Mouse (Mus musculus): ENCODE measurements around the gene Ccnt1. TPM values are rescaled to one million over a fixed set of nuclear protein-coding genes. Genes with fewer than 3 reads are reported as not detected.

Ccnt1 gene
- polyA plus RNA-seq, 1 experiment, result 5.2 TPM

- Histone ChIP-seq H3K27ac (ENCODE audit: insufficient read depth, low read depth, low read length) (no peak overlapping the region), H3K4me1 (ENCODE audit: control insufficient read depth, insufficient read depth, insufficient read length, low read length) (peaks cover 19% of the 10 kb centered on the region; the same call in 1 of the 2 replicates), H3K36me3 (ENCODE audit: control insufficient read depth, insufficient read depth, low read length) (no peaks in the 10 kb centered on the region), H3K27me3 (ENCODE audit: control insufficient read depth, insufficient read depth, low read length) (no peaks in the 10 kb centered on the region), H3K4me3 (ENCODE audit: low read depth, low read length) (no peak overlapping the region)
- WGBS, result 80% methylated on average over 8 of the region's 8 CpGs
- TF ChIP-seq POLR2A (IDR thresholded peaks at IDR 0.05; ENCODE audit: low read depth, low read length), result no peak
- no peak for TF ChIP-seq CTCF (IDR thresholded peaks at IDR 0.05; ENCODE audit: extremely low read depth, insufficient read length, insufficient replicate concordance, low read depth, low read length)
Measured at GRCm38 (mm10) chr15:98582996-98583395, 12.3 kb upstream of the Ccnt1 start.

- Histone ChIP-seq H3K4me3 (ENCODE audit: low read depth, low read length) (peak overlapping the region; percentile 9; the same call in 1 of the 2 replicates), H3K27ac (ENCODE audit: insufficient read depth, low read depth, low read length) (no peak overlapping the region), H3K36me3 (ENCODE audit: control insufficient read depth, insufficient read depth, low read length) (no peaks in the 10 kb centered on the region), H3K27me3 (ENCODE audit: control insufficient read depth, insufficient read depth, low read length) (no peaks in the 10 kb centered on the region), H3K4me1 (ENCODE audit: control insufficient read depth, insufficient read depth, insufficient read length, low read length) (peaks cover 13% of the 10 kb centered on the region; the same call in 1 of the 2 replicates)
- 26% methylated on average over 8 of the region's 8 CpGs for WGBS
- TF ChIP-seq CTCF (IDR thresholded peaks at IDR 0.05; ENCODE audit: extremely low read depth, insufficient read length, insufficient replicate concordance, low read depth, low read length) (no peak), POLR2A (IDR thresholded peaks at IDR 0.05; ENCODE audit: low read depth, low read length) (no peak)
Measured at GRCm38 (mm10) chr15:98582410-98582809, 11.7 kb upstream of the Ccnt1 start.

- Histone ChIP-seq H3K4me3 (ENCODE audit: low read depth, low read length) (no peak overlapping the region), H3K27ac (ENCODE audit: insufficient read depth, low read depth, low read length) (no peak overlapping the region), H3K36me3 (ENCODE audit: control insufficient read depth, insufficient read depth, low read length) (no peaks in the 10 kb centered on the region), H3K27me3 (ENCODE audit: control insufficient read depth, insufficient read depth, low read length) (no peaks in the 10 kb centered on the region), H3K4me1 (ENCODE audit: control insufficient read depth, insufficient read depth, insufficient read length, low read length) (peaks cover 6% of the 10 kb centered on the region; the same call in 1 of the 2 replicates)
- WGBS, result 33% methylated on average over 5 of the region's 5 CpGs
- TF ChIP-seq POLR2A (IDR thresholded peaks at IDR 0.05; ENCODE audit: low read depth, low read length) (no peak), CTCF (IDR thresholded peaks at IDR 0.05; ENCODE audit: extremely low read depth, insufficient read length, insufficient replicate concordance, low read depth, low read length) (peak; percentile 81; the same call in 1 of the 2 replicates)
Measured at GRCm38 (mm10) chr15:98579795-98580464, 9.2 kb upstream of the Ccnt1 start.

- Histone ChIP-seq H3K27ac (ENCODE audit: insufficient read depth, low read depth, low read length) (no peak overlapping the region), H3K4me1 (ENCODE audit: control insufficient read depth, insufficient read depth, insufficient read length, low read length) (peaks cover 6% of the 10 kb centered on the region; the same call in 1 of the 2 replicates), H3K27me3 (ENCODE audit: control insufficient read depth, insufficient read depth, low read length) (no peaks in the 10 kb centered on the region), H3K36me3 (ENCODE audit: control insufficient read depth, insufficient read depth, low read length) (no peaks in the 10 kb centered on the region), H3K4me3 (ENCODE audit: low read depth, low read length) (no peak overlapping the region)
- 92% methylated on average over 2 of the region's 2 CpGs for WGBS
- no peak for TF ChIP-seq POLR2A (IDR thresholded peaks at IDR 0.05; ENCODE audit: low read depth, low read length)
- TF ChIP-seq CTCF (IDR thresholded peaks at IDR 0.05; ENCODE audit: extremely low read depth, insufficient read length, insufficient replicate concordance, low read depth, low read length), result no peak
Measured at GRCm38 (mm10) chr15:98579310-98579709, 8.6 kb upstream of the Ccnt1 start.

DNA sequence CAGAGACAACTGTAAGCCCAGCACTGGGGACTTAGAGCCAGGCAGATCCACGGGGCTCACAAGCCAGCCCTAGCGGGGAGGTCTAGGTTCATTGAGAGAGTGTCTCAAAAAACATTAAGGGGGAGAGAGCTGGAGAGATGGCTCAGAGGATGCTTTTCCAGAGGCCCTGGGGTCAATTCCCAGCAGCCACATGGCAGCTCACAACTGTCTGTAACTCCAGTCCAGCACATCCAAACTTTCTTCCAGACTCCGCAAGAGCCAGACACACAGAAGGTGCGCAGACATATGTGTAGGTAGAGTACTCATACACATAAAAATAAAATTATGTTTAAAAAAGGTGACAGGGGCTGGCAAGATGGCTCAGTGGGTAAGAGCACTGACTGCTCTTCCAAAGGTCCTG lies 2.6 kb upstream of the Ccnt1 start:
- Histone ChIP-seq H3K36me3 (ENCODE audit: control insufficient read depth, insufficient read depth, low read length) (no peaks in the 10 kb centered on the region), H3K27me3 (ENCODE audit: control insufficient read depth, insufficient read depth, low read length) (no peaks in the 10 kb centered on the region), H3K4me3 (ENCODE audit: low read depth, low read length) (no peak overlapping the region), H3K27ac (ENCODE audit: insufficient read depth, low read depth, low read length) (no peak overlapping the region), H3K4me1 (ENCODE audit: control insufficient read depth, insufficient read depth, insufficient read length, low read length) (peaks cover 5% of the 10 kb centered on the region)
- TF ChIP-seq POLR2A (IDR thresholded peaks at IDR 0.05; ENCODE audit: low read depth, low read length), result no peak
- TF ChIP-seq CTCF (IDR thresholded peaks at IDR 0.05; ENCODE audit: extremely low read depth, insufficient read length, insufficient replicate concordance, low read depth, low read length), result no peak
- WGBS, result 81% methylated on average over 4 of the region's 4 CpGs

DNA sequence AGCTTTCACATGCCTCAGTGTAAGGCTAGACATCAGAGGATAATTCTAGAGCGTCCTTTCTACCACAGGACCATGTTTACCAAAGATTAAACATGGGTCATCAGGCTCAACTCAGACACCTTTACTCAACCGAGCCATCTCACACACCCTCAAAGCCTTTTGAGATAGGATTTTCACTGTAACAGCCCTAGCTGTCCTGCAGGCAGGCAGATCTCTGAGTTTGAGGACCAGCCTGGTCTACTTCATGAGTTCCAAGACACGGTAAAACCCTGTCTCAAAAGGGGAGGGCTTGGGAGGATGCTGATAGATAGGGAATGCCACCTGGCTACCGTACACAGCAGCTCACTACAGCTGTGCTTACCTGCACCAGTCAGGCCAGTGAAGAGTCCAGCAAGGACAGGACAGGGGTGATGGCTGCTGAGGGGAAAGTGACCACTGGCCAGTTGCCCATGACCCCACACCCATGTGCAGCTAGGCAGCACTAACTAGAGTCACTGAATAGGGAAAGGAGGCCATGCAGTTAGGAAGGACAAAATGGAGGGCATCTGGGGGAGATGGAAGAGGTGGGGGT lies 843 bp downstream of the Ccnt1 start:
- H3K4me1 ChIP-seq (ENCODE audit: control insufficient read depth, insufficient read depth, insufficient read length, low read length), result peaks cover 13% of the 10 kb centered on the region
- 62% methylated on average over 4 of the region's 4 CpGs for WGBS
- no peak overlapping the region for H3K27ac ChIP-seq (ENCODE audit: insufficient read depth, low read depth, low read length)
- no peaks in the 10 kb centered on the region for H3K27me3 ChIP-seq (ENCODE audit: control insufficient read depth, insufficient read depth, low read length)
- H3K4me3 ChIP-seq (ENCODE audit: low read depth, low read length), result no peak overlapping the region
- TF ChIP-seq CTCF (IDR thresholded peaks at IDR 0.05; ENCODE audit: extremely low read depth, insufficient read length, insufficient replicate concordance, low read depth, low read length), result no peak
- no peak for TF ChIP-seq POLR2A (IDR thresholded peaks at IDR 0.05; ENCODE audit: low read depth, low read length)
- H3K36me3 ChIP-seq (ENCODE audit: control insufficient read depth, insufficient read depth, low read length), result no peaks in the 10 kb centered on the region

GRCm38 (mm10) chr15:98569216-98569615 lies 1.5 kb downstream of the Ccnt1 start:
- no peak overlapping the region for H3K27ac ChIP-seq (ENCODE audit: insufficient read depth, low read depth, low read length)

More at GRCm38 (mm10) chr15:98569216-98569615, 1.5 kb downstream of the Ccnt1 start:
- H3K27me3 ChIP-seq (ENCODE audit: control insufficient read depth, insufficient read depth, low read length), result no peaks in the 10 kb centered on the region
- TF ChIP-seq POLR2A (IDR thresholded peaks at IDR 0.05; ENCODE audit: low read depth, low read length) (no peak), CTCF (IDR thresholded peaks at IDR 0.05; ENCODE audit: extremely low read depth, insufficient read length, insufficient replicate concordance, low read depth, low read length) (no peak)
- H3K36me3 ChIP-seq (ENCODE audit: control insufficient read depth, insufficient read depth, low read length), result peaks cover 1% of the 10 kb centered on the region; the same call in 1 of the 2 replicates
- no peak overlapping the region for H3K4me3 ChIP-seq (ENCODE audit: low read depth, low read length)
- H3K4me1 ChIP-seq (ENCODE audit: control insufficient read depth, insufficient read depth, insufficient read length, low read length), result peaks cover 13% of the 10 kb centered on the region
- WGBS, result 56% methylated on average over 7 of the region's 7 CpGs

Data from small intestine, adult 2 months (tissue).